Mouse (Mus musculus) bone marrow, adult 2 months (tissue): ENCODE data around the gene Fam78b.

ENCODE experiments used
- CTCF ChIP-seq: fragments of 200-500 bp; IDR thresholded peaks from 2 replicates; pipeline ENCODE4 v1.5.1; 2011; ENCODE audit warnings: low read length, control low read depth; ENCODE audit not compliant: control insufficient read depth, insufficient read depth
- POLR2A ChIP-seq: fragments of 200-500 bp; IDR thresholded peaks from 2 replicates; pipeline ENCODE4 v1.6.1; 2011; ENCODE audit warnings: low read depth, mild to moderate bottlenecking, control low read depth, low read length, borderline replicate concordance; ENCODE audit not compliant: control insufficient read depth

- TF ChIP-seq POLR2A (no peak), CTCF (no peak)
Measured at GRCm38 (mm10) chr1:167066933-167067341, 65.7 kb downstream of the Fam78b start.
